Mouse (Mus musculus): ENCODE measurements around the gene 2010111I01Rik. TPM values are rescaled to one million over a fixed set of nuclear protein-coding genes. Genes with fewer than 3 reads are reported as not detected.
"Not testable (repeated sequence)": the region's sequence is repeated elsewhere in the genome, so short reads cannot be mapped to it uniquely, and the experiment has no call there.

The 2010111I01Rik gene
- total and polyA plus RNA-seq, 2 experiments: 40.8 to 78.1 TPM

DNA sequence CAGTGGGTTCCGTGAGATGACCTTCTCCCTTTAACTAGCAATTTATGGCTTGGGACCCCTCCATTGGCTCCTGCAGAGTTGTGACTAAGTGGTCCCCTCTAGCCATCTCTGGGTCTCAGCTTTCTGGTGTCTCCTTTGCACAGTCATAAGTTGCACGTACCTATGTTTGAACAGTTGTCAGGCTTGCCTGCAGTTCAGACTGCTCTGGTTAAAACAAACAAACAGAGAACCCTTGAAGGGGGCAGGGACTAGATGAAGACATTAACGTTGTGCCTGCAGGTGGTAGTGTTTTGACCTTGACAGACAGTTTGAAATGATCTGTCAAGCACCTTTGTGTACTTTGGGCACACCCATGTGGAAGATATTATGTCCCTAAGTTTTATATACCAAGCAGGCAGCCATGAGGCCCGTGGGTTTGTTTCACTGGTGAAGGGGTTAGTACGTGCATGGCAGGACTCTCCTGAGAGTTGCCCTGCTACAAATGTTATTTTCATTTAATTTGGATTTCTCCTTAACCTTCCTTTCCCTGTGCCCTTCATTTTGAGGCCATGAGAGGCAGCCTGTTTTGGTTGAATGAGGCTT, 118.0 kb downstream of the 2010111I01Rik start:
- H3K27ac ChIP-seq (replicated peaks; ENCODE audit: insufficient read depth, low read depth, low read length): no peak overlapping the region
- H3K9ac ChIP-seq (ENCODE audit: low read depth, low read length): no peak overlapping the region
- DNase-seq (ENCODE audit: extremely low read depth, low read depth, low spot score): no peak
- no peaks in the 10 kb centered on the region for H3K79me2 ChIP-seq (ENCODE audit: control insufficient read depth, insufficient read depth, low read length)
- no peaks in the 10 kb centered on the region for H3K4me1 ChIP-seq (ENCODE audit: control insufficient read depth, insufficient read depth, low read length)
- no peaks in the 10 kb centered on the region for H3K36me3 ChIP-seq (ENCODE audit: control insufficient read depth, insufficient read depth, low read length)
- no peaks in the 10 kb centered on the region for H3K27me3 ChIP-seq (ENCODE audit: control insufficient read depth, insufficient read depth, low read length)
- 63% methylated on average over 5 of the region's 5 CpGs for WGBS
- no peak overlapping the region for H3K4me3 ChIP-seq (ENCODE audit: insufficient read depth, low read depth, low read length)
- TF ChIP-seq POLR2A (IDR thresholded peaks at IDR 0.05; ENCODE audit: extremely low read depth, insufficient read depth, low read length) (no peak), CTCF (IDR thresholded peaks at IDR 0.05; ENCODE audit: low read depth, low read length) (no peak)

DNA sequence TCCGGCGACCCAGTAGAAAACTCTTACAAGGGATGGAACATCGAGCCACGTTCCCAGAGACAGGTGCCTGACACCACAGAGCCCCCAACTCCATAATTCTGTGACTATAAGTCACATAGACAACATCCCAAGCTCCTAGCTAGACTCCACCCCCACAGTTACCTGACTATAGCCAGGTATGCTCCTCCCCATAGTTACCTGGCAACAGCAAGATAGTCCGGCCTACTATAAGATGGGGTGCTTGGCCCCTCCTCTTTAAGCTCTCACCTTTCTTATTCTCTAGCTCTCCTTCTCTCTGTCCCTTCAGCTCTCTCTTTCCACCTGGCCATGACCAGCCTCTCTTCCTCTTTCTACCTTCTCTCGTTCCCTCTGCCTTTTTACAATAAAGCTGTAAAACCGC, 118.4 kb downstream of the 2010111I01Rik start:
- H3K36me3 ChIP-seq (ENCODE audit: control insufficient read depth, insufficient read depth, low read length); H3K9ac ChIP-seq (ENCODE audit: low read depth, low read length); DNase-seq (ENCODE audit: extremely low read depth, low read depth, low spot score); H3K27ac ChIP-seq (replicated peaks; ENCODE audit: insufficient read depth, low read depth, low read length); H3K4me3 ChIP-seq (ENCODE audit: insufficient read depth, low read depth, low read length); H3K4me1 ChIP-seq (ENCODE audit: control insufficient read depth, insufficient read depth, low read length); H3K79me2 ChIP-seq (ENCODE audit: control insufficient read depth, insufficient read depth, low read length); H3K27me3 ChIP-seq (ENCODE audit: control insufficient read depth, insufficient read depth, low read length): not testable (repeated sequence)
- WGBS: 93% methylated on average over 7 of the region's 7 CpGs

DNA sequence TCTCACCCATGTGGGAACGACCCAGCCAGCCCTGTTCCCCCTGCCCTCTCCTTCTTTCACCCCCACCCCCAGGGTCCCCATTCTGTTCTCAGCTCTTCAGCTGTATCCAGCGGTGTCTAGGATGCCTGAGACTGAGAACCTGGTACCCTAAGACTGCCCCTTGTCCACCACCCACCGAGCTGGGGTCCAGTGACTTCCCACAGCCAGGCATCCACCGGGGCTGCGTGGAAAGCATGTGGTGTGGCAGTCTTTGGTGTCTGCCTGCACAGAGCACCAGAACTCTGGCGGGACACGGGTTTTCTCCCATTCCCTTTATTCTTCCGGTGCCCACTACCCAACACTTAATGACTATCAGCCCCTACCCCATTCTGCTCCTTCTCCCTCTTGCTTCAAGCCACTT, 119.0 kb downstream of the 2010111I01Rik start:
- H3K9ac ChIP-seq (ENCODE audit: low read depth, low read length): no peak overlapping the region
- DNase-seq (ENCODE audit: extremely low read depth, low read depth, low spot score): no peak
- no peak overlapping the region for H3K4me3 ChIP-seq (ENCODE audit: insufficient read depth, low read depth, low read length)
- TF ChIP-seq CTCF (IDR thresholded peaks at IDR 0.05; ENCODE audit: low read depth, low read length) (no peak), POLR2A (IDR thresholded peaks at IDR 0.05; ENCODE audit: extremely low read depth, insufficient read depth, low read length) (no peak)
- 92% methylated on average over 8 of the region's 8 CpGs for WGBS
- H3K36me3 ChIP-seq (ENCODE audit: control insufficient read depth, insufficient read depth, low read length): no peaks in the 10 kb centered on the region
- no peaks in the 10 kb centered on the region for H3K27me3 ChIP-seq (ENCODE audit: control insufficient read depth, insufficient read depth, low read length)
- no peaks in the 10 kb centered on the region for H3K4me1 ChIP-seq (ENCODE audit: control insufficient read depth, insufficient read depth, low read length)
- no peaks in the 10 kb centered on the region for H3K79me2 ChIP-seq (ENCODE audit: control insufficient read depth, insufficient read depth, low read length)
- no peak overlapping the region for H3K27ac ChIP-seq (replicated peaks; ENCODE audit: insufficient read depth, low read depth, low read length)

DNA sequence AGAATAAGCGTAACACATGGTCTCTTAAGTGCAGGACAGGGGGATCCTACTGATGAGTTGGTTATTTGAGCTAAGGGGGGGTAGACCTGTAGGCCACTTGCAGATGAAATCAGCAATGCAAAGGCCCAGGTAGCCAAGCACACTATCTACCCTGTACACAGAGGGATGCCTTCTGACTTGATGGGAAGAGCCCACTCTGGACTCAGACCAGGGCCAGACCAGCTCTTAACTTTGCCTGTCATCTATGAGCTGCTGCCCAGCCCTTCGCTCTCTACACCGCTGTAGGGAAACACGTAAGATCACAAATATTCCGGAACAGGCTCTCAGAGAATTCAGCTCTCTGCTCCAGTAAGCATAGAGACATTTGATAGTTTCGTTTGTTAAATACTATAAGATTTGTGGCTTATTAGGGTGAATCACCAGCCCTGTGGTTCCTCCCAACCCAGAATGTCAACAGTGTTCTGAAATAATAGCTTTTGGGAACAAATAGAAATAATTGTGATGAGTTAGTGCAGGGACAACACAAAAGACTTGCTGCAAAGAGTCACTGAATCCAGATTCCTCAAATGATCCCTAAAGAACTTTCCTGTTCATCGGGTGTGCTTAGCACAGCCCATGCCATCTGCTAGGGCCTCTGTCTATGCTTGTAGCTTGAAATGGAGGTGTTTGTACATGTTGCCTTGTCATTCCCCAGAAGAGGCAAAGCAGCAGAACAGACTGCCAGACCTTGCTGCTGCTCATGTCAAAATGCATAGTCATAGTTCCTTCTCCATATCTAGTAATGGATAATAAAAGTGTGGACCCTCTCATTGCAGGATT, 123.4 kb downstream of the 2010111I01Rik start:
- no peaks in the 10 kb centered on the region for H3K27me3 ChIP-seq (ENCODE audit: control insufficient read depth, insufficient read depth, low read length)
- DNase-seq (ENCODE audit: extremely low read depth, low read depth, low spot score): no peak
- no peak overlapping the region for H3K4me3 ChIP-seq (ENCODE audit: insufficient read depth, low read depth, low read length)
- no peak for TF ChIP-seq POLR2A (IDR thresholded peaks at IDR 0.05; ENCODE audit: extremely low read depth, insufficient read depth, low read length)
- no peak for TF ChIP-seq CTCF (IDR thresholded peaks at IDR 0.05; ENCODE audit: low read depth, low read length)
- 95% methylated on average over 7 of the region's 7 CpGs for WGBS
- no peak overlapping the region for H3K9ac ChIP-seq (ENCODE audit: low read depth, low read length)
- H3K27ac ChIP-seq (replicated peaks; ENCODE audit: insufficient read depth, low read depth, low read length): no peak overlapping the region
- H3K4me1 ChIP-seq (ENCODE audit: control insufficient read depth, insufficient read depth, low read length): no peaks in the 10 kb centered on the region
- no peaks in the 10 kb centered on the region for H3K36me3 ChIP-seq (ENCODE audit: control insufficient read depth, insufficient read depth, low read length)
- no peaks in the 10 kb centered on the region for H3K79me2 ChIP-seq (ENCODE audit: control insufficient read depth, insufficient read depth, low read length)

DNA sequence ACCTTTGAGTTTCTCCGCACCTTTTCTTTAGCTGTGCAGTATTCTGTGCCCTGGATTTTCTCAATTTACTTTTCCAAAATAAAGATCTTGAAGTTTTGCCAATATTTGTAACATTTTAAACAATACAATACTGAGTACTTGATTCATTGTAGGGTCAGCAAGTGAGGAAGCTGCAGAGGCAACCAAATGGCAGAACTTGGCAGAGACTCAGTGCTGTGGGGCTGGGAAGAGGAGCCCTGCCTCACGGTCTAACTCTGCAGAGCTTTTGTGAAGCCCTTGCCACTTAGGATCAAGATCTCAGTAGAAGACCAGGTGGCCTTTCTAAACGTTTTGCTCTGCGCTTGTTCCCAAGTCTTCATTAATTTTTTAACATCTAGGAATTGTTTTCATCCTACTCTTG, 124.8 kb downstream of the 2010111I01Rik start:
- no peaks in the 10 kb centered on the region for H3K36me3 ChIP-seq (ENCODE audit: control insufficient read depth, insufficient read depth, low read length)
- no peak overlapping the region for H3K27ac ChIP-seq (replicated peaks; ENCODE audit: insufficient read depth, low read depth, low read length)
- WGBS: 87% methylated on average over 4 of the region's 4 CpGs
- H3K9ac ChIP-seq (ENCODE audit: low read depth, low read length): no peak overlapping the region
- no peak overlapping the region for H3K4me3 ChIP-seq (ENCODE audit: insufficient read depth, low read depth, low read length)
- no peak for DNase-seq (ENCODE audit: extremely low read depth, low read depth, low spot score)
- no peaks in the 10 kb centered on the region for H3K4me1 ChIP-seq (ENCODE audit: control insufficient read depth, insufficient read depth, low read length)
- TF ChIP-seq POLR2A (IDR thresholded peaks at IDR 0.05; ENCODE audit: extremely low read depth, insufficient read depth, low read length): no peak
- no peak for TF ChIP-seq CTCF (IDR thresholded peaks at IDR 0.05; ENCODE audit: low read depth, low read length)
- H3K27me3 ChIP-seq (ENCODE audit: control insufficient read depth, insufficient read depth, low read length): no peaks in the 10 kb centered on the region
- no peaks in the 10 kb centered on the region for H3K79me2 ChIP-seq (ENCODE audit: control insufficient read depth, insufficient read depth, low read length)

DNA sequence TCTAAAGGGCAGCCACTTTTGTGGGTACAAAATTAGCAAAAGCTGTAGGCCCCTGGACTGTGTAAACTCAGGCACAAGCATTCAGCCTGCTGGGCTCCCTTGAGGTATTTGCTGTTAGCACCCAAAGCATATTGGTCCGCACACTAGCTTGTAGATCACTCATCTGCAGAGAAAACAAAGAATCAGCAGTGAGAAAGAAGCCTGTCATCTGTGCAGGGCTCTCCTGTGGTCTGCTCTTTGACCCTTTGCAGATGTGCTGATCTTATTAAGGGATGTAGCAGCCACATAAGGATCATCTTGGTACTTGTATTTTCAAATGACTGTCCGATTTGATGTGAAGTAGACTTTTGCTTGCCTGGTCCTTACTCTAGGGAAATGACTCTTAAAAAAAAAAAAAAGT, 126.6 kb downstream of the 2010111I01Rik start:
- 96% methylated on average over 2 of the region's 2 CpGs for WGBS
- H3K4me1 ChIP-seq (ENCODE audit: control insufficient read depth, insufficient read depth, low read length): peaks cover 2% of the 10 kb centered on the region; the same call in 1 of the 2 replicates
- TF ChIP-seq CTCF (IDR thresholded peaks at IDR 0.05; ENCODE audit: low read depth, low read length): no peak
- no peak for TF ChIP-seq POLR2A (IDR thresholded peaks at IDR 0.05; ENCODE audit: extremely low read depth, insufficient read depth, low read length)

More for the DNA sequence above, 126.6 kb downstream of the 2010111I01Rik start:
- Histone ChIP-seq H3K36me3 (ENCODE audit: control insufficient read depth, insufficient read depth, low read length) (no peaks in the 10 kb centered on the region), H3K4me3 (ENCODE audit: insufficient read depth, low read depth, low read length) (no peak overlapping the region), H3K79me2 (ENCODE audit: control insufficient read depth, insufficient read depth, low read length) (no peaks in the 10 kb centered on the region), H3K27ac (replicated peaks; ENCODE audit: insufficient read depth, low read depth, low read length) (no peak overlapping the region), H3K9ac (ENCODE audit: low read depth, low read length) (no peak overlapping the region), H3K27me3 (ENCODE audit: control insufficient read depth, insufficient read depth, low read length) (no peaks in the 10 kb centered on the region)
- no peak for DNase-seq (ENCODE audit: extremely low read depth, low read depth, low spot score)
